Mouse (Mus musculus): ENCODE results near the gene Fam120a.

DNA sequence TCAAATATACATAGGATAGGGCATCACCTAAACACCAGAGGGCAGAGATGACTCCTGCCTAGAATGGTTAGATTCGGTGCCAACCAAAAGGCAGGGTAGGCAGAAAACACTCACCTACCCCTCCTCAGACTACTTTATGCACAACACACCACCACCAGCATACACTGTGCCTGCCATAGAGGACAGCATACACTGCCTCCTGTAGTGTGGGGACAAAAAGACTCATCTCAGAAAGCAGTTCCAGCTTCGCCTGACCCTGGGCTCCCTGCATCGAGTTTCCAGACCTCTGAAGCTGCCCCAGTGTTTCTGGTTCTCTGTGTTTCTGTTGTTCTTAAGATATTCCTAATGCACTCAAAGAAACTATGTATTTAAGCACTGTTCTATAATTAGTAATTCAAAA is 54.7 kb downstream of the Fam120a start:
- no peak for TF ChIP-seq GATA1 (IDR thresholded peaks at IDR 0.05; ENCODE audit: borderline replicate concordance, low read length)
- no peak for TF ChIP-seq FLI1 (IDR thresholded peaks at IDR 0.05; ENCODE audit: low read length)

Measured in megakaryocyte, embryonic 14.5 days (primary cell).